Mouse (Mus musculus) cerebellum, postnatal 4 days (tissue): ENCODE measurements around the gene Alg10b.
"Not testable (repeated sequence)": the region's sequence is repeated elsewhere in the genome, so short reads cannot be mapped to it uniquely, and the experiment has no call there.

ENCODE experiments used
- DNase-seq, 2 experiments: peaks; one replicate each; pipeline ENCODE4 v3.0.0; 2022; ENCODE audit warnings: low spot score in 2 of 2, mixed read lengths in 1 of 2

Gene Alg10b

GRCm38 (mm10) chr15:90223969-90224750 is at the start of gene Alg10b:
Gene Alg10b, plus strand, starts transcription at chr15:90224311.
- peak; percentile 62 to 83 for DNase-seq

DNA sequence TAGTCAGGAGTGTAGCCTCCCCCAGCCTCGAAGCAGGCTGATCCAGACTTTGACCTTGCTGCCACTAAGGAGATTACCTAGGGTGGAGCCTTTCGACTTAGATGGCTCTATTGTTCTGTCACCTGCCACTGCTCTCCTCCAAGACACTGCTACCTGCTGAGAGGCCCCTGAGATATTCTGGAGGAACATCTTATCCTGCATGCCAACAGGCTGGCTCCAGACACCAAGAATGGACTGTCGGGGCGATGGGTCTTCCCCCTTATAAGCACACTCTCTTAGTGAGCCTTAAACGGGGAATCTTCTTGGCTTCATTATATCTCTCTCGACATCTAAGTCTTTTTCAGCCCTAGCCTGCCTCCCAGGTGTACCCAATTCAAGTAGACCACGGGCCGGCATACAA is 41.0 kb upstream of the Alg10b start:
- not testable (repeated sequence) for DNase-seq

- DNase-seq = no peak
Measured at GRCm38 (mm10) chr15:90183511-90183910, 40.6 kb upstream of the Alg10b start.

DNA sequence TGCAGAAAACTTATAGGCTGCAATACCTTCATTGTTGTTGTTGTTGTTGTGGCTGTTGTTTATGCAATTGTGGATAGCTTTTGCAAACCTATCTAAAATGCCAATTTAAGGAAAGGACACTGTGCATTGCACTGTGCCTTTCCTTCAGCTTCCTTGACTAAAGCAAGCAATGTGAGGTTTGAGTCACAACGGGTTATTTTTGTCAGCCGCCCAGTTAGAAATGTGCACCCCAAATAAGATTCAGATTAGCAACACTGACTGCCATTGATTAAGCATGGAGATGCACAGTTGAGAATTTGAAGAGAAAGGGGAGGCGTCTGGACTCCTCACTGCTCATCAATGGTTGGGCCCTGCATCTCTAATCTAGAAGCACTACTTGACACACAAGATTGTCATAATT is 39.4 kb upstream of the Alg10b start:
- no peak for DNase-seq

- DNase-seq = no peak
Measured at GRCm38 (mm10) chr15:90189477-90189876, 34.6 kb upstream of the Alg10b start.

DNA sequence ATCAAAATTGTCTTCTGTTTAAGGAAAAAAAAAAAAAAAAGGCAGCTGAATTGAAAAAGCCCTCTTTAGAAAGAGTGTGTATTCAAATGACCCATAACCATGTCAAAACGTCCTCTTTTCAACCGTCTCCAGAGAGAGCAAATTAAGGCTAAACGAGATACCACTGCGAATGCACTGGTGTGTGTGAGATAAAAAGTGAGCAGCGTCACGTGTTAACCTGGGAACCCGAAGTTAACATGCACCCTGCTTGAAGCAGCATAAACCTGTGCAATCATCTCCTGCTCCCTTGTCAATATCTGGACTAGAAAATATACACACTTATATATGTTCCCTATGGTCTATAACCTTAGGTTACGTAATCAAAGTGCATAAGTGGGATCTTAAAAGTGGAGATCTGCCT is 10.2 kb upstream of the Alg10b start:
- DNase-seq = no peak

DNA sequence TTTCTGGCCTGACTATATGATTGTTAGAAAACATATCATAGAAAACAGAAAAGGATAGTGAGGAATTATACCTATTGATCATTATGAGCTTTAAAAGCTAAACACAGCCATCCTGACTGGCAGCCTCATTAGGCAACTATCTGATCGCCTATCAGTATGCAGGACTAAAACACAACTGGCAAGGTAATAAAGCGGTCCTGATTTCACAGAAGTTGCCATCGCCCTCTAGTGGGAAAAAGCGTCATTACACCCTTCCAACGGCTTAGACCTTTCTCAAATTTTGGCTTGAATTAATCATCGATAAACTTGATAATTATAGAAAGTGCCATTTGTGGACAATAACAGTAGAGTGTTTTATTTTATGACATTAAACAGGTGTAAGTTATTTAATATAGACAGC is 9.2 kb upstream of the Alg10b start:
- peak; percentile 45 to 75 for DNase-seq

- peak in 1 of 2 experiments; percentile 36 for DNase-seq
Measured at GRCm38 (mm10) chr15:90225058-90225575, 1.0 kb downstream of the Alg10b start.

GRCm38 (mm10) chr15:90237657-90238056 is 13.5 kb downstream of the Alg10b start:
- no peak for DNase-seq

- no peak for DNase-seq
Measured at GRCm38 (mm10) chr15:90244081-90244480, 20.0 kb downstream of the Alg10b start.

GRCm38 (mm10) chr15:90249694-90250093 is 25.6 kb downstream of the Alg10b start:
- no peak for DNase-seq

GRCm38 (mm10) chr15:90282876-90283275 is 58.8 kb downstream of the Alg10b start:
- no peak for DNase-seq
